Mouse (Mus musculus) heart, embryonic 16.5 days (tissue): Measurements from ENCODE around the gene Rp9. TPM values are rescaled to one million over a fixed set of nuclear protein-coding genes. Genes with fewer than 3 reads are reported as not detected.

ENCODE experiments used
- ATAC-seq: fragments of 200-750 bp; cut with Nextera tagmentation; replicated peaks from 2 replicates; pipeline ENCODE4 v1.8.0; 2017; ENCODE audit warnings: moderate number of reproducible peaks; ENCODE audit not compliant: insufficient read depth, low FRiP score; ENCODE audit errors: extremely low read depth
- H3K27ac ChIP-seq: fragments of 300-500 bp; sonication (generic); 2 replicates; pipeline ENCODE4 v1.5.1; 2014; ENCODE audit warnings: mild to moderate bottlenecking, low read length, control low read depth, moderate library complexity
- H3K27me3 ChIP-seq: fragments of 300-500 bp; sonication (generic); 2 replicates; pipeline ENCODE4 v1.6.1; 2014; ENCODE audit warnings: low read length, mixed read lengths; ENCODE audit not compliant: control insufficient read depth, insufficient read depth
- H3K36me3 ChIP-seq: fragments of 300-500 bp; sonication (generic); 2 replicates; pipeline ENCODE4 v1.6.1; 2014; ENCODE audit not compliant: control insufficient read depth, insufficient read depth
- H3K4me1 ChIP-seq: fragments of 300-500 bp; sonication (generic); 2 replicates; pipeline ENCODE4 v1.6.1; 2014; ENCODE audit warnings: low read length, mixed read lengths; ENCODE audit not compliant: control insufficient read depth, insufficient read depth
- H3K4me2 ChIP-seq: fragments of 300-500 bp; sonication (generic); 2 replicates; pipeline ENCODE4 v1.6.1; 2014; ENCODE audit warnings: low read depth, mild to moderate bottlenecking, control low read depth, low read length
- H3K4me3 ChIP-seq: fragments of 300-500 bp; sonication (generic); 2 replicates; pipeline ENCODE4 v1.5.1; 2014; ENCODE audit warnings: mild to moderate bottlenecking, control low read depth, low read length
- H3K9ac ChIP-seq: fragments of 300-500 bp; sonication (generic); 2 replicates; pipeline ENCODE4 v1.6.1; 2014; ENCODE audit warnings: low read length, control low read depth
- H3K9me3 ChIP-seq: fragments of 300-500 bp; sonication (generic); replicated peaks from 2 replicates; pipeline ENCODE4 v1.6.1; 2016; ENCODE audit warnings: low read length; ENCODE audit not compliant: control insufficient read depth
- WGBS: fragments of 180-500 bp; shearing (Covaris S2); extraction: QIAGEN DNeasy Blood & Tissue Kit; methylation state at CpG from one replicate; pipeline ENCODE4 v1.1.7; 2014; 5-methylcytosine and 5-hydroxymethylcytosine counted together
- polyA plus RNA-seq: library from polyadenylated mRNA; unstranded; fragments of >200 nt; fragmentation: Nextera tagmentation; extraction: Ambion mirVana; gene quantifications from 2 replicates; pipeline ENCODE4 v1.2.1, GENCODE M21; 2015

Rp9 gene
- polyA plus RNA-seq, 1 experiment from 2014 or later = 47.3 TPM

GRCm38 (mm10) chr9:22430315-22430840 is 39.2 kb downstream of the Rp9 start:
- Histone ChIP-seq H3K9me3 (no peaks in the 10 kb centered on the region), H3K27me3 (no peaks in the 10 kb centered on the region), H3K9ac (no peak overlapping the region), H3K27ac (peak overlapping the region; percentile 55), H3K4me2 (peak overlapping the region; percentile 40), H3K4me1 (peaks cover 8% of the 10 kb centered on the region), H3K4me3 (no peak overlapping the region), H3K36me3 (no peaks in the 10 kb centered on the region)
- WGBS = 35% methylated on average over 5 of the region's 5 CpGs
- ATAC-seq = 0 out of 2 replicates have a peak, but pooled peaks have one; percentile 34

- Histone ChIP-seq H3K4me2 (peak overlapping the region; percentile 40), H3K27ac (peak overlapping the region; percentile 55), H3K9me3 (no peaks in the 10 kb centered on the region), H3K27me3 (no peaks in the 10 kb centered on the region), H3K36me3 (no peaks in the 10 kb centered on the region), H3K9ac (no peak overlapping the region), H3K4me3 (no peak overlapping the region), H3K4me1 (peaks cover 8% of the 10 kb centered on the region)
- 48% methylated on average over 15 of the region's 15 CpGs for WGBS
- ATAC-seq = 0 out of 2 replicates have a peak, but pooled peaks have one; percentile 53
These were observed 39.9 kb downstream of the Rp9 start for GRCm38 (mm10) chr9:22429533-22430241.

GRCm38 (mm10) chr9:22428666-22429410 is 40.7 kb downstream of the Rp9 start:
- H3K9ac ChIP-seq = no peak overlapping the region
- no peak for ATAC-seq
- H3K27me3 ChIP-seq = no peaks in the 10 kb centered on the region
- no peak overlapping the region for H3K4me3 ChIP-seq
- H3K4me2 ChIP-seq = no peak overlapping the region
- no peaks in the 10 kb centered on the region for H3K36me3 ChIP-seq
- H3K4me1 ChIP-seq = peaks cover 14% of the 10 kb centered on the region
- no peaks in the 10 kb centered on the region for H3K9me3 ChIP-seq
- 74% methylated on average over 14 of the region's 14 CpGs for WGBS
- no peak overlapping the region for H3K27ac ChIP-seq

GRCm38 (mm10) chr9:22428028-22428665 is 41.4 kb downstream of the Rp9 start:
- Histone ChIP-seq H3K4me2 (no peak overlapping the region), H3K27me3 (no peaks in the 10 kb centered on the region), H3K4me3 (no peak overlapping the region), H3K9me3 (no peaks in the 10 kb centered on the region), H3K9ac (no peak overlapping the region), H3K36me3 (no peaks in the 10 kb centered on the region), H3K27ac (no peak overlapping the region), H3K4me1 (peaks cover 20% of the 10 kb centered on the region)
- ATAC-seq = no peak
- 62% methylated on average over 4 of the region's 4 CpGs for WGBS

- Histone ChIP-seq H3K9ac (no peak overlapping the region), H3K9me3 (no peaks in the 10 kb centered on the region), H3K4me3 (no peak overlapping the region), H3K36me3 (no peaks in the 10 kb centered on the region), H3K4me1 (peaks cover 26% of the 10 kb centered on the region), H3K27me3 (no peaks in the 10 kb centered on the region), H3K27ac (no peak overlapping the region), H3K4me2 (no peak overlapping the region)
- 85% methylated on average over 4 of the region's 4 CpGs for WGBS
- ATAC-seq = no peak
These were observed 44.8 kb downstream of the Rp9 start for GRCm38 (mm10) chr9:22424719-22425118.

- peak overlapping the region; percentile 38 for H3K9ac ChIP-seq
- peaks cover 26% of the 10 kb centered on the region for H3K4me1 ChIP-seq
- H3K27me3 ChIP-seq = no peaks in the 10 kb centered on the region
- no peaks in the 10 kb centered on the region for H3K36me3 ChIP-seq
- no peak for ATAC-seq
- no peak overlapping the region for H3K4me3 ChIP-seq
- WGBS = 51% methylated on average over 10 of the region's 10 CpGs
- no peaks in the 10 kb centered on the region for H3K9me3 ChIP-seq
- H3K4me2 ChIP-seq = no peak overlapping the region
- H3K27ac ChIP-seq = 0 out of 2 replicates have a peak overlapping the region, but pooled peaks have one; percentile 51
These were observed 45.3 kb downstream of the Rp9 start for GRCm38 (mm10) chr9:22424196-22424595.

GRCm38 (mm10) chr9:22423507-22423906 is 46.0 kb downstream of the Rp9 start:
- H3K27ac ChIP-seq = peak overlapping the region; percentile 14; the same call in 1 of the 2 replicates
- H3K4me3 ChIP-seq = no peak overlapping the region
- 32% methylated on average over 1 of the region's 1 CpGs for WGBS
- no peak overlapping the region for H3K4me2 ChIP-seq
- no peak overlapping the region for H3K9ac ChIP-seq
- no peaks in the 10 kb centered on the region for H3K9me3 ChIP-seq
- no peaks in the 10 kb centered on the region for H3K27me3 ChIP-seq
- no peak for ATAC-seq
- H3K4me1 ChIP-seq = peaks cover 23% of the 10 kb centered on the region
- no peaks in the 10 kb centered on the region for H3K36me3 ChIP-seq

GRCm38 (mm10) chr9:22422559-22422958 is 47.0 kb downstream of the Rp9 start:
- H3K9me3 ChIP-seq = no peaks in the 10 kb centered on the region
- no peak overlapping the region for H3K9ac ChIP-seq
- no peak overlapping the region for H3K4me3 ChIP-seq
- ATAC-seq = no peak
- no peaks in the 10 kb centered on the region for H3K36me3 ChIP-seq
- no peak overlapping the region for H3K4me2 ChIP-seq
- peaks cover 23% of the 10 kb centered on the region for H3K4me1 ChIP-seq
- H3K27me3 ChIP-seq = no peaks in the 10 kb centered on the region
- no peak overlapping the region for H3K27ac ChIP-seq
- 43% methylated on average over 1 of the region's 1 CpGs for WGBS
